Mouse (Mus musculus) cortical plate, adult 2 months (tissue): ENCODE data around the gene Ttll8.

Source experiments
- CTCF ChIP-seq: fragments of 200-500 bp; IDR thresholded peaks from 2 replicates; pipeline ENCODE4 v1.5.1; 2011; ENCODE audit warnings: mild to moderate bottlenecking, control low read depth, low read length; ENCODE audit not compliant: insufficient read depth; ENCODE audit errors: extremely low read depth
- POLR2A ChIP-seq: fragments of 200-500 bp; IDR thresholded peaks from 2 replicates; pipeline ENCODE4 v1.6.1; 2011; ENCODE audit warnings: mild to moderate bottlenecking, low read length, control low read depth; ENCODE audit not compliant: insufficient read depth; ENCODE audit errors: extremely low read depth

GRCm38 (mm10) chr15:88855896-88856417 is 98.3 kb downstream of the Ttll8 start:
- TF ChIP-seq CTCF (no peak), POLR2A (no peak)
